Mouse (Mus musculus): ENCODE data around the gene Rbx1.

GRCm38 (mm10) chr15:81483691-81484090 lies 17.6 kb downstream of the Rbx1 start:
- TF ChIP-seq CTCF (IDR thresholded peaks at IDR 0.05; ENCODE audit: low read depth) (no peak), EP300 (IDR thresholded peaks at IDR 0.05; ENCODE audit: low read depth) (no peak)

Measured in liver, postnatal 0 days (tissue).